Mouse (Mus musculus): ENCODE results near the gene AC124502.3. TPM values are rescaled to one million over a fixed set of nuclear protein-coding genes. Genes with fewer than 3 reads are reported as not detected.

The AC124502.3 gene
- polyA plus RNA-seq (2015; fragmentation: Nextera tagmentation; extraction: Ambion mirVana): 0.24 and 1.1 TPM in 2 replicates

- peak; percentile 92 for DNase-seq (ENCODE audit: low spot score)
- Histone ChIP-seq H3K4me1 (replicated peaks; ENCODE audit: control insufficient read depth, insufficient read depth) (peaks cover 6% of the 10 kb centered on the region), H3K27me3 (ENCODE audit: control insufficient read depth, insufficient read depth, low read length) (no peaks in the 10 kb centered on the region), H3K4me3 (ENCODE audit: low read depth, low read length) (peak within 1 kb of the TSS; percentile 73), H3K9me3 (ENCODE audit: control insufficient read depth, low read length) (no peaks in the 10 kb centered on the region), H3K36me3 (ENCODE audit: control insufficient read depth, insufficient read depth, low read length) (no peaks in the 10 kb centered on the region), H3K4me2 (replicated peaks; ENCODE audit: low read depth) (peak within 1 kb of the TSS; percentile 96), H3K9ac (ENCODE audit: low read length) (peak within 1 kb of the TSS; percentile 89), H3K27ac (replicated peaks) (peak within 1 kb of the TSS; percentile 67)
- WGBS: under 1% methylated on average over 41 of the region's 44 CpGs
- ATAC-seq (ENCODE audit: low FRiP score, low TSS enrichment): peak; percentile 86
- peak; percentile 71 for TF ChIP-seq CTCF (IDR thresholded peaks at IDR 0.05; ENCODE audit: low read depth)
- no peak for TF ChIP-seq EP300 (optimal IDR thresholded peaks at IDR 0.05)
Measured at GRCm38 (mm10) chr19:5038709-5039156, at the start of gene AC124502.3, which contains the start of gene B4gat1. Gene AC124502.3 (plus strand): TSS chr19:5038891. Gene B4gat1 (plus strand): TSS chr19:5038826.

- no peaks in the 10 kb centered on the region for H3K36me3 ChIP-seq (ENCODE audit: control insufficient read depth, insufficient read depth, low read length)
- no peak overlapping the region for H3K9ac ChIP-seq (ENCODE audit: low read length)
- H3K27ac ChIP-seq (replicated peaks): no peak overlapping the region
- peaks cover 4% of the 10 kb centered on the region; the same call in 1 of the 2 replicates for H3K27me3 ChIP-seq (ENCODE audit: control insufficient read depth, insufficient read depth, low read length)
- 3% methylated on average over 13 of the region's 13 CpGs for WGBS
- TF ChIP-seq EP300 (optimal IDR thresholded peaks at IDR 0.05) (no peak), CTCF (IDR thresholded peaks at IDR 0.05; ENCODE audit: low read depth) (peak; percentile 50)
- DNase-seq (ENCODE audit: low spot score) (peak; percentile 92), ATAC-seq (ENCODE audit: low FRiP score, low TSS enrichment) (peak; percentile 58)
- H3K4me1 ChIP-seq (replicated peaks; ENCODE audit: control insufficient read depth, insufficient read depth): no peaks in the 10 kb centered on the region
- H3K4me2 ChIP-seq (replicated peaks; ENCODE audit: low read depth): no peak overlapping the region
- no peak overlapping the region for H3K4me3 ChIP-seq (ENCODE audit: low read depth, low read length)
- H3K9me3 ChIP-seq (ENCODE audit: control insufficient read depth, low read length): no peaks in the 10 kb centered on the region
Measured at GRCm38 (mm10) chr19:4989013-4989412, 49.7 kb upstream of the AC124502.3 start.

- WGBS: 22% methylated on average over 41 of the region's 47 CpGs
- ATAC-seq (ENCODE audit: low FRiP score, low TSS enrichment) (no peak), DNase-seq (ENCODE audit: low spot score) (no peak)
- H3K4me3 ChIP-seq (ENCODE audit: low read depth, low read length): 0 out of 2 replicates have a peak overlapping the region, but pooled peaks have one; percentile 1
- TF ChIP-seq CTCF (IDR thresholded peaks at IDR 0.05; ENCODE audit: low read depth) (no peak), EP300 (optimal IDR thresholded peaks at IDR 0.05) (no peak)
- no peak overlapping the region for H3K9ac ChIP-seq (ENCODE audit: low read length)
- H3K9me3 ChIP-seq (ENCODE audit: control insufficient read depth, low read length): no peaks in the 10 kb centered on the region
- H3K4me2 ChIP-seq (replicated peaks; ENCODE audit: low read depth): no peak overlapping the region
- H3K27me3 ChIP-seq (ENCODE audit: control insufficient read depth, insufficient read depth, low read length): peaks cover 4% of the 10 kb centered on the region; the same call in 1 of the 2 replicates
- no peaks in the 10 kb centered on the region for H3K36me3 ChIP-seq (ENCODE audit: control insufficient read depth, insufficient read depth, low read length)
- H3K4me1 ChIP-seq (replicated peaks; ENCODE audit: control insufficient read depth, insufficient read depth): no peaks in the 10 kb centered on the region
- H3K27ac ChIP-seq (replicated peaks): no peak overlapping the region
Measured at GRCm38 (mm10) chr19:4989434-4990255, 49.0 kb upstream of the AC124502.3 start.

- TF ChIP-seq EP300 (optimal IDR thresholded peaks at IDR 0.05) (no peak), CTCF (IDR thresholded peaks at IDR 0.05; ENCODE audit: low read depth) (no peak)
- WGBS: 26% methylated on average over 4 of the region's 4 CpGs
- Histone ChIP-seq H3K9ac (ENCODE audit: low read length) (no peak within 1 kb of the TSS), H3K27me3 (ENCODE audit: control insufficient read depth, insufficient read depth, low read length) (peaks cover 4% of the 10 kb centered on the region; the same call in 1 of the 2 replicates), H3K27ac (replicated peaks) (no peak within 1 kb of the TSS), H3K36me3 (ENCODE audit: control insufficient read depth, insufficient read depth, low read length) (no peaks in the 10 kb centered on the region), H3K4me1 (replicated peaks; ENCODE audit: control insufficient read depth, insufficient read depth) (no peaks in the 10 kb centered on the region), H3K4me2 (replicated peaks; ENCODE audit: low read depth) (no peak within 1 kb of the TSS; the same call in 1 of the 2 replicates), H3K4me3 (ENCODE audit: low read depth, low read length) (0 out of 2 replicates have a peak within 1 kb of the TSS, but pooled peaks have one; percentile 1), H3K9me3 (ENCODE audit: control insufficient read depth, low read length) (no peaks in the 10 kb centered on the region)
- ATAC-seq (ENCODE audit: low FRiP score, low TSS enrichment) (no peak), DNase-seq (ENCODE audit: low spot score) (no peak)
Measured at GRCm38 (mm10) chr19:4990256-4990625, 48.5 kb upstream of the AC124502.3 start, which contains the start of gene Npas4. Gene Npas4 (minus strand): TSS chr19:4990316.

GRCm38 (mm10) chr19:4990716-4991115 is 48.0 kb upstream of the AC124502.3 start:
- no peaks in the 10 kb centered on the region for H3K4me1 ChIP-seq (replicated peaks; ENCODE audit: control insufficient read depth, insufficient read depth)
- H3K4me3 ChIP-seq (ENCODE audit: low read depth, low read length): no peak overlapping the region
- 3% methylated on average over 22 of the region's 22 CpGs for WGBS
- H3K27me3 ChIP-seq (ENCODE audit: control insufficient read depth, insufficient read depth, low read length): peaks cover 4% of the 10 kb centered on the region; the same call in 1 of the 2 replicates
- no peak overlapping the region for H3K27ac ChIP-seq (replicated peaks)
- H3K4me2 ChIP-seq (replicated peaks; ENCODE audit: low read depth): no peak overlapping the region; the same call in 1 of the 2 replicates
- no peaks in the 10 kb centered on the region for H3K9me3 ChIP-seq (ENCODE audit: control insufficient read depth, low read length)
- no peak for ATAC-seq (ENCODE audit: low FRiP score, low TSS enrichment)
- no peak overlapping the region for H3K9ac ChIP-seq (ENCODE audit: low read length)
- DNase-seq (ENCODE audit: low spot score): no peak
- TF ChIP-seq EP300 (optimal IDR thresholded peaks at IDR 0.05) (no peak), CTCF (IDR thresholded peaks at IDR 0.05; ENCODE audit: low read depth) (no peak)
- H3K36me3 ChIP-seq (ENCODE audit: control insufficient read depth, insufficient read depth, low read length): no peaks in the 10 kb centered on the region
